Mouse (Mus musculus): ENCODE measurements at regions not wholly inside any gene's neighbourhood (a gene's known extent, or its start where the extent isn't known, plus 50 kb on each side); places are given as distances from the start of the nearest gene placed in this dataset.

GRCm38 (mm10) chr5:74823719-74824118, 121.0 kb upstream of the Lnx1 start:
- Histone ChIP-seq H3K4me1 (ENCODE audit: control insufficient read depth, insufficient read depth, low read length) (no peaks in the 10 kb centered on the region), H3K4me3 (ENCODE audit: low read depth, low read length) (no peak overlapping the region), H3K9ac (replicated peaks; ENCODE audit: low read length) (no peak overlapping the region), H3K4me2 (ENCODE audit: low read depth, low read length) (no peak overlapping the region), H3K27ac (replicated peaks; ENCODE audit: low read depth, low read length) (no peak overlapping the region), H3K9me3 (replicated peaks; ENCODE audit: control insufficient read depth, low read length) (no peaks in the 10 kb centered on the region), H3K36me3 (replicated peaks; ENCODE audit: control insufficient read depth, insufficient read depth, low read depth, low read length) (no peaks in the 10 kb centered on the region), H3K27me3 (ENCODE audit: control insufficient read depth, insufficient read depth, low read length) (no peaks in the 10 kb centered on the region)
- no peak for DNase-seq (ENCODE audit: low spot score)
- no peak for ATAC-seq (replicated peaks; ENCODE audit: insufficient number of reproducible peaks, low FRiP score, low TSS enrichment, low read depth)
- 88% methylated on average over 7 of the region's 7 CpGs for WGBS

GRCm38 (mm10) chr5:74821969-74822368, 119.3 kb upstream of the Lnx1 start:
- no peaks in the 10 kb centered on the region for H3K36me3 ChIP-seq (replicated peaks; ENCODE audit: control insufficient read depth, insufficient read depth, low read depth, low read length)
- no peaks in the 10 kb centered on the region for H3K4me1 ChIP-seq (ENCODE audit: control insufficient read depth, insufficient read depth, low read length)
- WGBS, result 31% methylated on average over 4 of the region's 4 CpGs
- H3K9me3 ChIP-seq (replicated peaks; ENCODE audit: control insufficient read depth, low read length), result no peaks in the 10 kb centered on the region
- no peak overlapping the region for H3K27ac ChIP-seq (replicated peaks; ENCODE audit: low read depth, low read length)
- no peaks in the 10 kb centered on the region for H3K27me3 ChIP-seq (ENCODE audit: control insufficient read depth, insufficient read depth, low read length)
- H3K4me2 ChIP-seq (ENCODE audit: low read depth, low read length), result no peak overlapping the region
- DNase-seq (ENCODE audit: low spot score), result peak; percentile 52
- ATAC-seq (replicated peaks; ENCODE audit: insufficient number of reproducible peaks, low FRiP score, low TSS enrichment, low read depth), result no peak
- H3K9ac ChIP-seq (replicated peaks; ENCODE audit: low read length), result no peak overlapping the region
- no peak overlapping the region for H3K4me3 ChIP-seq (ENCODE audit: low read depth, low read length)

- no peak overlapping the region for H3K27ac ChIP-seq (replicated peaks; ENCODE audit: low read depth, low read length)
- ATAC-seq (replicated peaks; ENCODE audit: insufficient number of reproducible peaks, low FRiP score, low TSS enrichment, low read depth) (no peak), DNase-seq (ENCODE audit: low spot score) (no peak)
- H3K36me3 ChIP-seq (replicated peaks; ENCODE audit: control insufficient read depth, insufficient read depth, low read depth, low read length), result no peaks in the 10 kb centered on the region
- H3K4me2 ChIP-seq (ENCODE audit: low read depth, low read length), result no peak overlapping the region
- H3K9ac ChIP-seq (replicated peaks; ENCODE audit: low read length), result no peak overlapping the region
- H3K4me3 ChIP-seq (ENCODE audit: low read depth, low read length), result no peak overlapping the region
- no peaks in the 10 kb centered on the region for H3K9me3 ChIP-seq (replicated peaks; ENCODE audit: control insufficient read depth, low read length)
- 63% methylated on average over 5 of the region's 5 CpGs for WGBS
- no peaks in the 10 kb centered on the region for H3K4me1 ChIP-seq (ENCODE audit: control insufficient read depth, insufficient read depth, low read length)
- no peaks in the 10 kb centered on the region for H3K27me3 ChIP-seq (ENCODE audit: control insufficient read depth, insufficient read depth, low read length)
These were observed 113.8 kb upstream of the Lnx1 start for GRCm38 (mm10) chr5:74816523-74816922.

- Histone ChIP-seq H3K9me3 (replicated peaks; ENCODE audit: control insufficient read depth, low read length) (no peaks in the 10 kb centered on the region), H3K27ac (replicated peaks; ENCODE audit: low read depth, low read length) (no peak overlapping the region), H3K4me2 (ENCODE audit: low read depth, low read length) (no peak overlapping the region), H3K36me3 (replicated peaks; ENCODE audit: control insufficient read depth, insufficient read depth, low read depth, low read length) (no peaks in the 10 kb centered on the region), H3K27me3 (ENCODE audit: control insufficient read depth, insufficient read depth, low read length) (no peaks in the 10 kb centered on the region), H3K4me1 (ENCODE audit: control insufficient read depth, insufficient read depth, low read length) (no peaks in the 10 kb centered on the region), H3K9ac (replicated peaks; ENCODE audit: low read length) (no peak overlapping the region), H3K4me3 (ENCODE audit: low read depth, low read length) (no peak overlapping the region)
- DNase-seq (ENCODE audit: low spot score) (no peak), ATAC-seq (replicated peaks; ENCODE audit: insufficient number of reproducible peaks, low FRiP score, low TSS enrichment, low read depth) (no peak)
- 26% methylated on average over 3 of the region's 3 CpGs for WGBS
These were observed 110.7 kb upstream of the Lnx1 start for GRCm38 (mm10) chr5:74813396-74813795.

GRCm38 (mm10) chr5:74811046-74811445, 108.3 kb upstream of the Lnx1 start:
- H3K9me3 ChIP-seq (replicated peaks; ENCODE audit: control insufficient read depth, low read length), result no peaks in the 10 kb centered on the region
- H3K27ac ChIP-seq (replicated peaks; ENCODE audit: low read depth, low read length), result no peak overlapping the region
- ATAC-seq (replicated peaks; ENCODE audit: insufficient number of reproducible peaks, low FRiP score, low TSS enrichment, low read depth) (no peak), DNase-seq (ENCODE audit: low spot score) (no peak)
- H3K4me1 ChIP-seq (ENCODE audit: control insufficient read depth, insufficient read depth, low read length), result no peaks in the 10 kb centered on the region
- H3K4me2 ChIP-seq (ENCODE audit: low read depth, low read length), result no peak overlapping the region
- H3K4me3 ChIP-seq (ENCODE audit: low read depth, low read length), result no peak overlapping the region
- no peak overlapping the region for H3K9ac ChIP-seq (replicated peaks; ENCODE audit: low read length)
- H3K27me3 ChIP-seq (ENCODE audit: control insufficient read depth, insufficient read depth, low read length), result no peaks in the 10 kb centered on the region
- H3K36me3 ChIP-seq (replicated peaks; ENCODE audit: control insufficient read depth, insufficient read depth, low read depth, low read length), result no peaks in the 10 kb centered on the region
- 80% methylated on average over 7 of the region's 7 CpGs for WGBS

GRCm38 (mm10) chr5:74807581-74808221, 105.0 kb upstream of the Lnx1 start:
- ATAC-seq (replicated peaks; ENCODE audit: insufficient number of reproducible peaks, low FRiP score, low TSS enrichment, low read depth), result no peak
- no peaks in the 10 kb centered on the region for H3K27me3 ChIP-seq (ENCODE audit: control insufficient read depth, insufficient read depth, low read length)
- no peak for DNase-seq (ENCODE audit: low spot score)
- H3K27ac ChIP-seq (replicated peaks; ENCODE audit: low read depth, low read length), result no peak overlapping the region
- H3K4me1 ChIP-seq (ENCODE audit: control insufficient read depth, insufficient read depth, low read length), result no peaks in the 10 kb centered on the region
- H3K9ac ChIP-seq (replicated peaks; ENCODE audit: low read length), result no peak overlapping the region
- no peak overlapping the region for H3K4me3 ChIP-seq (ENCODE audit: low read depth, low read length)
- H3K36me3 ChIP-seq (replicated peaks; ENCODE audit: control insufficient read depth, insufficient read depth, low read depth, low read length), result no peaks in the 10 kb centered on the region
- H3K4me2 ChIP-seq (ENCODE audit: low read depth, low read length), result no peak overlapping the region
- no peaks in the 10 kb centered on the region for H3K9me3 ChIP-seq (replicated peaks; ENCODE audit: control insufficient read depth, low read length)
- WGBS, result 80% methylated on average over 5 of the region's 5 CpGs

GRCm38 (mm10) chr5:74801946-74802345, 99.2 kb upstream of the Lnx1 start:
- no peaks in the 10 kb centered on the region for H3K27me3 ChIP-seq (ENCODE audit: control insufficient read depth, insufficient read depth, low read length)
- DNase-seq (ENCODE audit: low spot score), result no peak
- H3K9ac ChIP-seq (replicated peaks; ENCODE audit: low read length), result no peak overlapping the region
- H3K36me3 ChIP-seq (replicated peaks; ENCODE audit: control insufficient read depth, insufficient read depth, low read depth, low read length), result no peaks in the 10 kb centered on the region
- 67% methylated on average over 7 of the region's 10 CpGs for WGBS
- H3K27ac ChIP-seq (replicated peaks; ENCODE audit: low read depth, low read length), result no peak overlapping the region
- H3K9me3 ChIP-seq (replicated peaks; ENCODE audit: control insufficient read depth, low read length), result no peaks in the 10 kb centered on the region
- H3K4me1 ChIP-seq (ENCODE audit: control insufficient read depth, insufficient read depth, low read length), result no peaks in the 10 kb centered on the region
- no peak for ATAC-seq (replicated peaks; ENCODE audit: insufficient number of reproducible peaks, low FRiP score, low TSS enrichment, low read depth)
- no peak overlapping the region for H3K4me3 ChIP-seq (ENCODE audit: low read depth, low read length)
- H3K4me2 ChIP-seq (ENCODE audit: low read depth, low read length), result no peak overlapping the region

GRCm38 (mm10) chr5:74800351-74800750, 97.6 kb upstream of the Lnx1 start:
- Histone ChIP-seq H3K9me3 (replicated peaks; ENCODE audit: control insufficient read depth, low read length) (no peaks in the 10 kb centered on the region), H3K36me3 (replicated peaks; ENCODE audit: control insufficient read depth, insufficient read depth, low read depth, low read length) (no peaks in the 10 kb centered on the region), H3K27me3 (ENCODE audit: control insufficient read depth, insufficient read depth, low read length) (no peaks in the 10 kb centered on the region), H3K27ac (replicated peaks; ENCODE audit: low read depth, low read length) (no peak overlapping the region), H3K4me2 (ENCODE audit: low read depth, low read length) (no peak overlapping the region), H3K4me3 (ENCODE audit: low read depth, low read length) (no peak overlapping the region), H3K9ac (replicated peaks; ENCODE audit: low read length) (no peak overlapping the region), H3K4me1 (ENCODE audit: control insufficient read depth, insufficient read depth, low read length) (no peaks in the 10 kb centered on the region)
- no peak for DNase-seq (ENCODE audit: low spot score)
- ATAC-seq (replicated peaks; ENCODE audit: insufficient number of reproducible peaks, low FRiP score, low TSS enrichment, low read depth), result no peak
- 56% methylated on average over 9 of the region's 9 CpGs for WGBS
